Mouse (Mus musculus): ENCODE measurements around the gene Smpd2.

Gene Smpd2

GRCm38 (mm10) chr10:41488877-41489276, 1.3 kb downstream of the Smpd2 start:
- DNase-seq (ENCODE audit: low read depth, low spot score) = no peak

- DNase-seq (ENCODE audit: low read depth, low spot score) = no peak
Observed at GRCm38 (mm10) chr10:41486506-41487170, 3.5 kb downstream of the Smpd2 start.

GRCm38 (mm10) chr10:41485778-41486177, 4.4 kb downstream of the Smpd2 start:
- no peak for DNase-seq (ENCODE audit: low read depth, low spot score)

- no peak for DNase-seq (ENCODE audit: low read depth, low spot score)
Observed at GRCm38 (mm10) chr10:41482446-41482845, 7.7 kb downstream of the Smpd2 start.

GRCm38 (mm10) chr10:41480938-41481880, 9.0 kb downstream of the Smpd2 start:
- DNase-seq (ENCODE audit: low read depth, low spot score) = no peak

GRCm38 (mm10) chr10:41479961-41480360, 10.2 kb downstream of the Smpd2 start:
- no peak for DNase-seq (ENCODE audit: low read depth, low spot score)

GRCm38 (mm10) chr10:41477278-41478181, 12.6 kb downstream of the Smpd2 start:
- no peak for DNase-seq (ENCODE audit: low read depth, low spot score)

GRCm38 (mm10) chr10:41477018-41477277, 13.2 kb downstream of the Smpd2 start:
- DNase-seq (ENCODE audit: low read depth, low spot score) = no peak

- DNase-seq (ENCODE audit: low read depth, low spot score) = no peak
Observed at GRCm38 (mm10) chr10:41476171-41477017, 13.8 kb downstream of the Smpd2 start, which contains the start of gene Mical1. Gene Mical1, plus strand, starts transcription at chr10:41476314.

GRCm38 (mm10) chr10:41474981-41475391, 15.2 kb downstream of the Smpd2 start:
- no peak for DNase-seq (ENCODE audit: low read depth, low spot score)

- no peak for DNase-seq (ENCODE audit: low read depth, low spot score)
Observed at GRCm38 (mm10) chr10:41473782-41474468, 16.2 kb downstream of the Smpd2 start.

- DNase-seq (ENCODE audit: low read depth, low spot score) = no peak
Observed at GRCm38 (mm10) chr10:41472962-41473481, 17.1 kb downstream of the Smpd2 start.

- DNase-seq (ENCODE audit: low read depth, low spot score) = no peak
Observed at GRCm38 (mm10) chr10:41472534-41472933, 17.6 kb downstream of the Smpd2 start.

- DNase-seq (ENCODE audit: low read depth, low spot score) = no peak
Observed at GRCm38 (mm10) chr10:41470693-41471092, 19.5 kb downstream of the Smpd2 start.

GRCm38 (mm10) chr10:41467325-41467724, 22.8 kb downstream of the Smpd2 start:
- DNase-seq (ENCODE audit: low read depth, low spot score) = no peak

- no peak for DNase-seq (ENCODE audit: low read depth, low spot score)
Observed at GRCm38 (mm10) chr10:41464401-41464955, 25.7 kb downstream of the Smpd2 start.

- no peak for DNase-seq (ENCODE audit: low read depth, low spot score)
Observed at GRCm38 (mm10) chr10:41461057-41461722, 29.0 kb downstream of the Smpd2 start.

- DNase-seq (ENCODE audit: low read depth, low spot score) = no peak
Observed at GRCm38 (mm10) chr10:41460501-41460900, 29.7 kb downstream of the Smpd2 start.

GRCm38 (mm10) chr10:41459990-41460389, 30.2 kb downstream of the Smpd2 start:
- DNase-seq (ENCODE audit: low read depth, low spot score) = no peak

Measured in retina, adult 2 months (tissue).